Mouse (Mus musculus) Patski (cell line): ENCODE measurements around the gene Tmem269. TPM values are rescaled to one million over a fixed set of nuclear protein-coding genes. Genes with fewer than 3 reads are reported as not detected.

Experiments used
- ATAC-seq: fragments of 100-300 bp; one replicate; pipeline ENCODE4 v1.8.0; 2021
- CTCF ChIA-PET: fragments of 350-600 bp; sonication (Branson Sonifier 250); formaldehyde crosslinking; loops from one replicate; lab custom pipeline; 2022; ENCODE audit warnings: inconsistent platforms; lab: Charles Lee
- POLR2A ChIA-PET: fragments of 350-600 bp; sonication (Branson Sonifier 250); formaldehyde crosslinking; loops from one replicate; lab custom pipeline; 2022; ENCODE audit warnings: antibody characterized with exemption, inconsistent platforms; lab: Charles Lee
- DNase-seq: peaks from one replicate; pipeline ENCODE4 v3.0.0-alpha.2; 2011; ENCODE audit warnings: low read depth, low spot score
- H3K27me3 ChIP-seq: fragments of 371-371 bp; one replicate; pipeline ENCODE4 v1.5.1; 2021
- CTCF ChIP-seq: fragments of 100-300 bp; IDR thresholded peaks from one replicate; pipeline ENCODE4 v1.5.1; 2021
- in situ Hi-C: fragments of 300-500 bp; cut with MboI; formaldehyde crosslinking; loops from 3 replicates; pipeline ENCODE4 v1.11.1; 2018; ENCODE audit warnings: low pct_unique_long_range_greater_than_20kb, mixed read lengths
- polyA plus RNA-seq: library from polyadenylated mRNA; unstranded; gene quantifications from one replicate; pipeline ENCODE4 v1.2.3, GENCODE M21; 2021

Tmem269 gene
- polyA plus RNA-seq, 1 experiment from 2014 or later = not detected

- TF ChIP-seq CTCF = no peak
- DNase-seq (no peak), ATAC-seq (no peak)
- ChIA-PET CTCF (interaction anchor here (1.2 to 1.3 kb wide), 2 partner anchors 157 to 162 kb away, joined by 3 to 6 read pairs; no protein-coding TSS in a partner anchor), POLR2A (no interaction called here)
- in situ Hi-C loops = loop anchor here (5.0 to 25.0 kb wide), 2 partner anchors 160 to 530 kb away; no protein-coding TSS in a partner anchor
- H3K27me3 ChIP-seq = no peaks in the 10 kb centered on the region
Observed at GRCm38 (mm10) chr4:119167068-119167467, 50.9 kb downstream of the Tmem269 start.

DNA sequence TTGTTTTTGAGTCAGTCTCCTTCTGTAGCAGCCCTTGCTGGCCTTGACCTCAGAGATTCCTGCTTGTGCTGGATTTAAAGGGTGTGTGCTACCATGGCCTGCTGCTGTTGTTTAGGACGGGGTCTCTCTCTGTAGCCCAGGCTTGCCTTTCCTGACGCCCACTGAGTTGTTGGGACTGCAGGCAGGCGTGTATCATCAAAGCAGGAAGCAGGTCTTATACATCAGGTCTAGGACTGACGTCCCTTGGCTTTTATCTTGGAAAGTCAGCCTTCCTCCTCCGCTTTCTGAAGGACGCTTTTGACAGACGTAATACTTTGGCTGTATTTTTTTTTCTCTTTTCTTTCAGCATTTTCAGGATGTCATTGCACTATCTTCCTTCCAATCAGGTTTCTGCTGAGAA, 52.1 kb downstream of the Tmem269 start:
- in situ Hi-C loops = loop anchor here (5.0 to 25.0 kb wide), 2 partner anchors 159 to 529 kb away; no protein-coding TSS in a partner anchor
- ATAC-seq (no peak), DNase-seq (no peak)
- ChIA-PET CTCF (interaction anchor here (0.7 to 1.1 kb wide), 4 partner anchors 38 to 174 kb away, joined by 3 read pairs; no protein-coding TSS in a partner anchor), POLR2A (no interaction called here)
- H3K27me3 ChIP-seq = no peaks in the 10 kb centered on the region
- TF ChIP-seq CTCF = no peak

- no peak for ATAC-seq
- no peak for DNase-seq
- TF ChIP-seq CTCF = no peak
- in situ Hi-C loops = loop anchor here (25.0 kb wide), 1 partner anchor 526 kb away; no protein-coding TSS in a partner anchor
- H3K27me3 ChIP-seq = no peaks in the 10 kb centered on the region
- CTCF ChIA-PET = no interaction called here
- POLR2A ChIA-PET = no interaction called here
Observed at GRCm38 (mm10) chr4:119162990-119163389, 55.0 kb downstream of the Tmem269 start.

GRCm38 (mm10) chr4:119161358-119161757, 56.7 kb downstream of the Tmem269 start:
- in situ Hi-C loops = loop anchor here (25.0 kb wide), 1 partner anchor 524 kb away; no protein-coding TSS in a partner anchor
- ChIA-PET CTCF (no interaction called here), POLR2A (no interaction called here)
- DNase-seq = no peak
- ATAC-seq = no peak
- TF ChIP-seq CTCF = no peak
- H3K27me3 ChIP-seq = no peaks in the 10 kb centered on the region

- H3K27me3 ChIP-seq = no peaks in the 10 kb centered on the region
- POLR2A ChIA-PET = interaction anchor here (0.6 kb wide), 1 partner anchor 14 kb away, joined by 3 read pairs; no protein-coding TSS in a partner anchor
- TF ChIP-seq CTCF = no peak
- in situ Hi-C loops = loop anchor here (25.0 kb wide), 1 partner anchor 521 kb away; no protein-coding TSS in a partner anchor
- DNase-seq = no peak
- no peak for ATAC-seq
- CTCF ChIA-PET = interaction anchor here (0.8 to 1.6 kb wide), 7 partner anchors 12 to 152 kb away, joined by 3 to 6 read pairs (median 3); no protein-coding TSS in a partner anchor
Observed at GRCm38 (mm10) chr4:119157891-119158290, 60.1 kb downstream of the Tmem269 start.

- ChIA-PET POLR2A (interaction anchor here (0.6 kb wide), 1 partner anchor 15 kb away, joined by 3 read pairs; no protein-coding TSS in a partner anchor), CTCF (interaction anchor here (0.8 to 1.6 kb wide), 10 partner anchors 10 to 151 kb away, joined by 3 to 9 read pairs (median 3); partner anchors contain the start of genes AU022252 and P3h1)
- in situ Hi-C loops = loop anchor here (25.0 kb wide), 1 partner anchor 520 kb away; no protein-coding TSS in a partner anchor
- no peaks in the 10 kb centered on the region for H3K27me3 ChIP-seq
- peak; percentile 31 for TF ChIP-seq CTCF
- ATAC-seq = no peak
- no peak for DNase-seq
Observed at GRCm38 (mm10) chr4:119157186-119157585, 60.8 kb downstream of the Tmem269 start.

Other genes with a start within 250 kb of the Tmem269 start
- 59.8 TPM for gene Slc2a1, start 109.5 kb downstream of the Tmem269 start, polyA plus RNA-seq
- gene Zfp691, start 44.0 kb downstream of the Tmem269 start, polyA plus RNA-seq = 11.6 TPM
- gene Ermap, start 28.2 kb downstream of the Tmem269 start, polyA plus RNA-seq = not detected
- gene Svbp, start 22.9 kb downstream of the Tmem269 start, polyA plus RNA-seq = 33.6 TPM
- gene AU022252, start 14.5 kb upstream of the Tmem269 start, polyA plus RNA-seq = 12.3 TPM
- 45.3 TPM for gene P3h1, start 14.7 kb upstream of the Tmem269 start, polyA plus RNA-seq
- 7.1 TPM for gene Cldn19, start 37.2 kb upstream of the Tmem269 start, polyA plus RNA-seq
- gene Ybx1, start 76.4 kb upstream of the Tmem269 start, polyA plus RNA-seq = 590 TPM
- 10.5 TPM for gene Ppih, start 102.3 kb upstream of the Tmem269 start, polyA plus RNA-seq
- 11.2 TPM for gene Ccdc30, start 197.3 kb upstream of the Tmem269 start, polyA plus RNA-seq
- gene Ppcs, start 204.2 kb upstream of the Tmem269 start, polyA plus RNA-seq = 11.3 TPM
- 0.46 TPM for gene Zmynd12, start 204.6 kb upstream of the Tmem269 start, polyA plus RNA-seq